Mouse (Mus musculus) limb, embryonic 11.5 days (tissue): ENCODE results near the gene Tomm22. TPM values are rescaled to one million over a fixed set of nuclear protein-coding genes. Genes with fewer than 3 reads are reported as not detected.

Experiments
- ATAC-seq: fragments of 200-750 bp; cut with Nextera tagmentation; 2 replicates; pipeline ENCODE4 v1.8.0; 2017; ENCODE audit warnings: low read depth; ENCODE audit not compliant: insufficient number of reproducible peaks, low FRiP score, low TSS enrichment
- DNase-seq: peaks from one replicate; pipeline ENCODE4 v3.0.0-alpha.2; 2015; ENCODE audit warnings: low spot score
- H3K27ac ChIP-seq: fragments of 300-500 bp; sonication (generic); replicated peaks from 2 replicates; pipeline ENCODE4 v1.5.1; 2014; ENCODE audit warnings: low read depth, mild to moderate bottlenecking, low read length
- H3K27me3 ChIP-seq: fragments of 300-500 bp; sonication (generic); 2 replicates; pipeline ENCODE4 v1.6.1; 2014; ENCODE audit warnings: mild to moderate bottlenecking, low read length, mixed read lengths; ENCODE audit not compliant: control insufficient read depth, insufficient read depth
- H3K36me3 ChIP-seq: fragments of 300-500 bp; sonication (generic); 2 replicates; pipeline ENCODE4 v1.6.1; 2014; ENCODE audit warnings: mild to moderate bottlenecking, low read length, moderate library complexity, mixed read lengths; ENCODE audit not compliant: control insufficient read depth, insufficient read depth
- H3K4me1 ChIP-seq: fragments of 300-500 bp; sonication (generic); 2 replicates; pipeline ENCODE4 v1.6.1; 2014; ENCODE audit warnings: low read length, mixed read lengths; ENCODE audit not compliant: control insufficient read depth, insufficient read depth
- H3K4me2 ChIP-seq: fragments of 300-500 bp; sonication (generic); 2 replicates; pipeline ENCODE4 v1.6.1; 2014; ENCODE audit warnings: low read depth, mild to moderate bottlenecking, moderate library complexity; ENCODE audit not compliant: severe bottlenecking
- H3K4me3 ChIP-seq: fragments of 300-500 bp; sonication (generic); 2 replicates; pipeline ENCODE4 v1.5.1; 2014; ENCODE audit warnings: low read depth, low read length
- H3K9ac ChIP-seq: fragments of 300-500 bp; sonication (generic); 2 replicates; pipeline ENCODE4 v1.6.1; 2014; ENCODE audit warnings: mild to moderate bottlenecking, low read length
- H3K9me3 ChIP-seq: fragments of 300-500 bp; sonication (generic); 2 replicates; pipeline ENCODE4 v1.6.1; 2016; ENCODE audit warnings: low read length; ENCODE audit not compliant: control insufficient read depth
- WGBS: fragments of 180-500 bp; shearing (Covaris S2); extraction: QIAGEN DNeasy Blood & Tissue Kit; methylation state at CpG from one replicate; pipeline ENCODE4 v1.1.7; 2014; 5-methylcytosine and 5-hydroxymethylcytosine counted together
- polyA plus RNA-seq: library from polyadenylated mRNA; unstranded; fragments of >200 nt; fragmentation: Nextera tagmentation; extraction: Ambion mirVana; gene quantifications from 2 replicates; pipeline ENCODE4 v1.2.1, GENCODE M21; 2014

Tomm22 gene
- polyA plus RNA-seq, 1 experiment from 2014 or later, result 277 TPM

- ATAC-seq (no peak), DNase-seq (no peak)
- peaks cover 3% of the 10 kb centered on the region; the same call in 1 of the 2 replicates for H3K4me1 ChIP-seq
- H3K9ac ChIP-seq, result no peak overlapping the region
- peaks cover 24% of the 10 kb centered on the region; the same call in 1 of the 2 replicates for H3K36me3 ChIP-seq
- no peaks in the 10 kb centered on the region for H3K27me3 ChIP-seq
- no peaks in the 10 kb centered on the region for H3K9me3 ChIP-seq
- H3K4me3 ChIP-seq, result no peak overlapping the region
- 90% methylated on average over 4 of the region's 4 CpGs for WGBS
- H3K4me2 ChIP-seq, result no peak overlapping the region
- no peak overlapping the region for H3K27ac ChIP-seq
Measured at GRCm38 (mm10) chr15:79720796-79721195, 50.1 kb downstream of the Tomm22 start.

Other genes starting within 250 kb of the Tomm22 start
- 149 and 156 TPM in 2 replicates for gene Csnk1e, start 215.3 kb upstream of the Tomm22 start, polyA plus RNA-seq
- gene Kcnj4, start 165.6 kb upstream of the Tomm22 start, polyA plus RNA-seq, result not detected in 2 replicates
- 11.4 and 12.8 TPM in 2 replicates for gene Kdelr3, start 154.4 kb upstream of the Tomm22 start, polyA plus RNA-seq
- gene Ddx17, start 124.1 kb upstream of the Tomm22 start, polyA plus RNA-seq, result 89.7 and 96.5 TPM in 2 replicates
- 1.2 and 1.8 TPM in 2 replicates for gene Dmc1, start 65.8 kb upstream of the Tomm22 start, polyA plus RNA-seq
- 2.0 and 3.1 TPM in 2 replicates for gene Fam227a, start 11.9 kb upstream of the Tomm22 start, polyA plus RNA-seq
- gene Cby1, start 11.7 kb upstream of the Tomm22 start, polyA plus RNA-seq, result 60.2 and 64.1 TPM in 2 replicates
- gene Josd1, start 17.1 kb downstream of the Tomm22 start, polyA plus RNA-seq, result 17.3 and 19.5 TPM in 2 replicates
- gene Gtpbp1, start 20.0 kb downstream of the Tomm22 start, polyA plus RNA-seq, result 38.7 and 39.1 TPM in 2 replicates
- gene Sun2, start 71.7 kb downstream of the Tomm22 start, polyA plus RNA-seq, result 5.3 and 5.4 TPM in 2 replicates
- 62.1 and 62.5 TPM in 2 replicates for gene Dnal4, start 107.0 kb downstream of the Tomm22 start, polyA plus RNA-seq
- gene Nptxr, start 133.9 kb downstream of the Tomm22 start, polyA plus RNA-seq, result 0.37 and 0.48 TPM in 2 replicates
- 0.50 TPM in 1 of 2 replicates, not detected in the other for gene Npcd, start 163.4 kb downstream of the Tomm22 start, polyA plus RNA-seq
- gene Cbx6, start 163.8 kb downstream of the Tomm22 start, polyA plus RNA-seq, result 11.1 and 12.5 TPM in 2 replicates
- gene Apobec3, start 220.8 kb downstream of the Tomm22 start, polyA plus RNA-seq, result 9.7 and 11.8 TPM in 2 replicates